Mouse (Mus musculus) heart, embryonic 12.5 days (tissue): ENCODE data around the gene Slc26a3. TPM values are rescaled to one million over a fixed set of nuclear protein-coding genes. Genes with fewer than 3 reads are reported as not detected.

ENCODE experiments used
- ATAC-seq: fragments of 200-750 bp; cut with Nextera tagmentation; 2 replicates; pipeline ENCODE4 v1.8.0; 2017; ENCODE audit warnings: moderate TSS enrichment, moderate library complexity; ENCODE audit not compliant: insufficient number of reproducible peaks, low FRiP score
- H3K27ac ChIP-seq: fragments of 300-500 bp; sonication (generic); 2 replicates; pipeline ENCODE4 v1.5.1; 2016; ENCODE audit warnings: mild to moderate bottlenecking, moderate library complexity; ENCODE audit not compliant: poor library complexity, severe bottlenecking
- H3K27me3 ChIP-seq: fragments of 300-500 bp; sonication (generic); replicated peaks from 2 replicates; pipeline ENCODE4 v1.6.1; 2016; ENCODE audit warnings: mild to moderate bottlenecking, moderate library complexity
- H3K36me3 ChIP-seq: fragments of 300-500 bp; sonication (generic); 2 replicates; pipeline ENCODE4 v1.6.1; 2016; ENCODE audit warnings: mild to moderate bottlenecking, moderate library complexity
- H3K4me1 ChIP-seq: fragments of 300-500 bp; sonication (generic); replicated peaks from 2 replicates; pipeline ENCODE4 v1.6.1; 2016; ENCODE audit warnings: mild to moderate bottlenecking
- H3K4me2 ChIP-seq: fragments of 300-500 bp; sonication (generic); 2 replicates; pipeline ENCODE4 v1.6.1; 2016; ENCODE audit warnings: mild to moderate bottlenecking, moderate library complexity
- H3K4me3 ChIP-seq: fragments of 300-500 bp; sonication (generic); 2 replicates; pipeline ENCODE4 v1.5.1; 2016; ENCODE audit warnings: mild to moderate bottlenecking
- H3K9ac ChIP-seq: fragments of 300-500 bp; sonication (generic); 2 replicates; pipeline ENCODE4 v1.6.1; 2016; ENCODE audit warnings: mild to moderate bottlenecking, moderate library complexity
- H3K9me3 ChIP-seq: fragments of 300-500 bp; sonication (generic); replicated peaks from 2 replicates; pipeline ENCODE4 v1.6.1; 2016; ENCODE audit warnings: mild to moderate bottlenecking, moderate library complexity
- WGBS: fragments of 180-500 bp; shearing (Covaris S2); methylation state at CpG from one replicate; pipeline ENCODE4 v1.1.7; 2016; 5-methylcytosine and 5-hydroxymethylcytosine counted together
- polyA plus RNA-seq: library from polyadenylated mRNA; unstranded; fragments of >200 nt; fragmentation: Nextera tagmentation; extraction: Ambion mirVana; gene quantifications from 2 replicates; pipeline ENCODE4 v1.2.1, GENCODE M21; 2016

The Slc26a3 gene
- polyA plus RNA-seq = 0.10 TPM in 1 of 2 replicates, not detected in the other

- WGBS = 77% methylated on average over 3 of the region's 3 CpGs
Measured at GRCm38 (mm10) chr12:31390571-31390970, at the start of gene Slc26a3. Gene Slc26a3, plus strand, starts transcription at chr12:31390871.

GRCm38 (mm10) chr12:31350191-31350943 is 40.3 kb upstream of the Slc26a3 start:
- WGBS = 23% methylated on average over 15 of the region's 15 CpGs
- Histone ChIP-seq H3K27me3 (no peaks in the 10 kb centered on the region), H3K9me3 (no peaks in the 10 kb centered on the region), H3K9ac (peak overlapping the region; percentile 95), H3K36me3 (peaks cover 20% of the 10 kb centered on the region), H3K4me3 (peak overlapping the region; percentile 97), H3K4me2 (peak overlapping the region; percentile 88), H3K4me1 (peaks cover 12% of the 10 kb centered on the region), H3K27ac (no peak overlapping the region)
- ATAC-seq = no peak

More at GRCm38 (mm10) chr12:31390571-31390970, at the start of gene Slc26a3:
- no peaks in the 10 kb centered on the region for H3K36me3 ChIP-seq
- no peak within 1 kb of the TSS for H3K27ac ChIP-seq
- no peak for ATAC-seq
- H3K4me1 ChIP-seq = no peaks in the 10 kb centered on the region
- no peaks in the 10 kb centered on the region for H3K9me3 ChIP-seq
- no peak within 1 kb of the TSS for H3K9ac ChIP-seq
- H3K4me3 ChIP-seq = no peak within 1 kb of the TSS
- H3K4me2 ChIP-seq = no peak within 1 kb of the TSS
- no peaks in the 10 kb centered on the region for H3K27me3 ChIP-seq

- no peaks in the 10 kb centered on the region for H3K27me3 ChIP-seq
- peaks cover 20% of the 10 kb centered on the region for H3K36me3 ChIP-seq
- H3K27ac ChIP-seq = peak within 1 kb of the TSS; percentile 85
- peak within 1 kb of the TSS; percentile 97 for H3K4me3 ChIP-seq
- H3K4me1 ChIP-seq = peaks cover 12% of the 10 kb centered on the region
- WGBS = 5% methylated on average over 66 of the region's 66 CpGs
- H3K9me3 ChIP-seq = peaks cover 4% of the 10 kb centered on the region; the same call in 1 of the 2 replicates
- H3K4me2 ChIP-seq = peak within 1 kb of the TSS; percentile 88
- ATAC-seq = peak; percentile 98
- H3K9ac ChIP-seq = peak within 1 kb of the TSS; percentile 95
Measured at GRCm38 (mm10) chr12:31350944-31351928, 39.4 kb upstream of the Slc26a3 start, which contains the start of gene Dld. Gene Dld, minus strand, starts transcription at chr12:31351453.

- ATAC-seq = peak; percentile 25; the same call in 1 of the 2 replicates
- H3K9me3 ChIP-seq = no peaks in the 10 kb centered on the region
- peaks cover 27% of the 10 kb centered on the region for H3K4me1 ChIP-seq
- 0 out of 2 replicates have a peak overlapping the region, but pooled peaks have one; percentile 10 for H3K9ac ChIP-seq
- no peaks in the 10 kb centered on the region for H3K36me3 ChIP-seq
- H3K4me2 ChIP-seq = no peak overlapping the region
- H3K27me3 ChIP-seq = no peaks in the 10 kb centered on the region
- no peak overlapping the region for H3K4me3 ChIP-seq
- peak overlapping the region; percentile 75 for H3K27ac ChIP-seq
- WGBS = 14% methylated on average over 3 of the region's 3 CpGs
Measured at GRCm38 (mm10) chr12:31366428-31366827, 24.2 kb upstream of the Slc26a3 start.

GRCm38 (mm10) chr12:31367721-31368120 is 22.9 kb upstream of the Slc26a3 start:
- H3K9me3 ChIP-seq = no peaks in the 10 kb centered on the region
- 87% methylated on average over 5 of the region's 5 CpGs for WGBS
- H3K36me3 ChIP-seq = no peaks in the 10 kb centered on the region
- H3K27me3 ChIP-seq = no peaks in the 10 kb centered on the region
- H3K9ac ChIP-seq = no peak overlapping the region
- ATAC-seq = no peak
- H3K4me3 ChIP-seq = no peak overlapping the region
- no peak overlapping the region for H3K4me2 ChIP-seq
- peaks cover 30% of the 10 kb centered on the region for H3K4me1 ChIP-seq
- no peak overlapping the region for H3K27ac ChIP-seq

GRCm38 (mm10) chr12:31369118-31369517 is 21.6 kb upstream of the Slc26a3 start:
- Histone ChIP-seq H3K9ac (no peak overlapping the region), H3K4me3 (no peak overlapping the region), H3K27me3 (no peaks in the 10 kb centered on the region), H3K9me3 (no peaks in the 10 kb centered on the region), H3K36me3 (no peaks in the 10 kb centered on the region), H3K27ac (peak overlapping the region; percentile 38; the same call in 1 of the 2 replicates), H3K4me2 (no peak overlapping the region), H3K4me1 (peaks cover 30% of the 10 kb centered on the region)
- WGBS = 67% methylated on average over 1 of the region's 1 CpGs
- no peak for ATAC-seq

- no peak for ATAC-seq
- 66% methylated on average over 7 of the region's 7 CpGs for WGBS
- no peak overlapping the region for H3K4me3 ChIP-seq
- no peak overlapping the region for H3K9ac ChIP-seq
- H3K36me3 ChIP-seq = no peaks in the 10 kb centered on the region
- no peaks in the 10 kb centered on the region for H3K27me3 ChIP-seq
- no peak overlapping the region for H3K4me2 ChIP-seq
- peak overlapping the region; percentile 38; the same call in 1 of the 2 replicates for H3K27ac ChIP-seq
- H3K9me3 ChIP-seq = no peaks in the 10 kb centered on the region
- H3K4me1 ChIP-seq = peaks cover 30% of the 10 kb centered on the region
Measured at GRCm38 (mm10) chr12:31369656-31370055, 21.0 kb upstream of the Slc26a3 start.

- Histone ChIP-seq H3K27ac (no peak overlapping the region), H3K27me3 (no peaks in the 10 kb centered on the region), H3K4me3 (no peak overlapping the region), H3K9ac (no peak overlapping the region), H3K36me3 (no peaks in the 10 kb centered on the region), H3K9me3 (no peaks in the 10 kb centered on the region), H3K4me2 (no peak overlapping the region), H3K4me1 (peaks cover 16% of the 10 kb centered on the region)
- WGBS = 42% methylated on average over 9 of the region's 9 CpGs
- ATAC-seq = peak; percentile 58; the same call in 1 of the 2 replicates
Measured at GRCm38 (mm10) chr12:31374603-31375282, 15.9 kb upstream of the Slc26a3 start.

- Histone ChIP-seq H3K36me3 (no peaks in the 10 kb centered on the region), H3K27me3 (no peaks in the 10 kb centered on the region), H3K4me3 (no peak overlapping the region), H3K4me2 (no peak overlapping the region), H3K9ac (no peak overlapping the region), H3K9me3 (no peaks in the 10 kb centered on the region), H3K27ac (0 out of 2 replicates have a peak overlapping the region, but pooled peaks have one; percentile 6), H3K4me1 (peaks cover 19% of the 10 kb centered on the region)
- WGBS = 52% methylated on average over 4 of the region's 4 CpGs
- no peak for ATAC-seq
Measured at GRCm38 (mm10) chr12:31375283-31375615, 15.4 kb upstream of the Slc26a3 start.

- peaks cover 23% of the 10 kb centered on the region for H3K4me1 ChIP-seq
- H3K27ac ChIP-seq = no peak overlapping the region
- WGBS = 4% methylated on average over 13 of the region's 13 CpGs
- H3K9ac ChIP-seq = 0 out of 2 replicates have a peak overlapping the region, but pooled peaks have one; percentile 5
- no peaks in the 10 kb centered on the region for H3K36me3 ChIP-seq
- no peak for ATAC-seq
- H3K4me3 ChIP-seq = peak overlapping the region; percentile 37
- peak overlapping the region; percentile 65 for H3K4me2 ChIP-seq
- H3K27me3 ChIP-seq = no peaks in the 10 kb centered on the region
- H3K9me3 ChIP-seq = no peaks in the 10 kb centered on the region
Measured at GRCm38 (mm10) chr12:31376326-31376950, 14.2 kb upstream of the Slc26a3 start.
